Mouse (Mus musculus) naive thymus-derived CD4-positive, alpha-beta T cell, adult 2 months (primary cell): Measurements from ENCODE around the gene Tgfb2.
A peak's percentile ranks its signal among the peaks of the same experiment; 100 is the strongest.

Experiments used
- DNase-seq: peaks from one replicate; pipeline ENCODE4 v3.0.0-alpha.2; 2011; ENCODE audit warnings: low read depth

Tgfb2 gene

GRCm38 (mm10) chr1:186705915-186706248, at the start of gene Tgfb2:
Gene Tgfb2 (minus strand): TSS chr1:186705989.
- DNase-seq, result no peak

DNA sequence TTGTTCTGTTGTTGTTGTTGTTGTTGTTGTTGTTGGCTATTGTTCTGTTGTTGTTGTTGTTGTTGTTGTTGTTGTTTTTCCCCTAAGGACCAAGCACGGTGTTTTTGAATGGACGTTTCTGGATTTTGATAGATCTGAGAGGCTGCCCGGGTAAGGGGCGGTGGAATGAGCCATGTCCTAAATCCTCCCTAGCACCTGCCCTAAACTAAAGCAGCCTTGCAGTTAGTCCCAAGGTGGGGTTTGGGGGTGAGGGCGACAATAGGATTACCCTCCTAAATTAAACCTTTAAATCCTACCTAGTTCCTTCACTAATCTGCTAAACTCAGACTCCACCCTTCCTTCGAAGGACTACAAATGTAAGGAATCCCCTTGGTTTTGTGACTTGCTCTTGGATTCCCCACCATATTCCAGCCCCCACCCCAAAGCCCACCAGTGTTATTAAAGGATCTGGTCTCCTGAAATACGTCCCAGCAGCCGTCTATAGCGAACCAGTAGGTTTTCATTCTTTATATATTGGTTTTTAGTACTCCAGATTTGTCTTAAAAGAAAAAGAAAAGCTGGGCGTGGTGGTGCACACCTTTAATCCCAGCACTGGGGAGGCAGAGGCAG, 44.0 kb upstream of the Tgfb2 start:
- DNase-seq, result peak; percentile 6

- DNase-seq, result peak; percentile 95
These were observed 43.2 kb upstream of the Tgfb2 start, which contains the start of gene Rrp15 for GRCm38 (mm10) chr1:186748724-186749653. Gene Rrp15 (minus strand): TSS chr1:186749358.

DNA sequence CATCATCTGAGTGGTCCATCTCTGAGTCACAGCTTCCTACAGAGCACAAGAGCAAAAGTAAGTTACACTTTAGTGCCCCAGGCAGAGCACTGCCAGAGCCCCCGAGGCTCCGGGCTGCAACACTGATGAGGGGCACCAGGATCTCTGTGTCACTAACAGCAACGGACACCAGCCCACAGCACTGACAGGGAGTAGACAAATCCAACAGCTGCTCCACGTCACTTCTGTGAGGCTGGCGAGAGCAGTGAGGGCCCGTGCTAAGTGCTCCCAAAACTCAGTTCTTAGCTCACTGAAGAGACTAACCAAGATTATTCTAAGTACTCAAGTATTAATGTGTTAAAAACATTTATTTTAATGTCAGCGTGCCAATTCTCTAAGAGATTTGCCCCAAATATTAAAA, 34.0 kb upstream of the Tgfb2 start:
- no peak for DNase-seq

- no peak for DNase-seq
These were observed 29.7 kb upstream of the Tgfb2 start for GRCm38 (mm10) chr1:186735537-186735936.

DNA sequence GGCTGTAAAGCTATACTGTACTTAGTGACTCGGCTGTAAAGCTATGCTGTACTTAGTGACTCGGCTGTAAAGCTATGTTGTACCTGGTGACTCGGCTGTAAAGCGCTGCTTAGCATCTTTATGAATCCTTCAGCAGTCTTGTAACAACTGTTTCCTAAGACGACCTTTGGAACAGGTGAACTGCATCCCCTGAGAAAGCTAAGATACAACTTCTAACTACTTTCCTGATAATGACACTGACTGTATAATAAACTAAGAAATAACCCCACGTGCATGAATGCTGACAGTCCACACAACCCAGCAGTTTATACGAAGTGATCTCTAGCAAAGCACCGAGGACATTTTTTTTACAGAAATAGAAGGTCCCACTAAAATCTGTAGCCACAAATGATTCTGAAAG, 27.3 kb upstream of the Tgfb2 start:
- DNase-seq, result no peak

DNA sequence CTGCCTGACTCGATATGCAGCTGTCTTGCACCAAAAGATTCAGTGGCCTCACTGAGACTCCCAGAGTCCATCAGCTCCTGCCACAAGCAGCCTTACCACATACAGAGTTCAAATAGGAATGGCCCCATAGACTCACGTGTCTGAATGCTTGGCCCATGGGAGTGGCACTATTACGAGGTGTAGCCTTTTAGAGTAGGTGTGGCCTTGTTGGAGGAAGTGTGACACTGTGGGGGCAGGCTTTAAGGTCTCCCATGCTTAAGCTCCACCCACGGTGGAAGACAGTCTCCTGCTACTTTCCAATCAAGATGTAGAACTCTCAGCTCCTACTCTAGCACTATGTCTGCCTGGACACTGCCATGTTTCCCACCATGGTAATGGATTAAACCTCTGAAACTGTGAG, 23.0 kb upstream of the Tgfb2 start:
- no peak for DNase-seq

DNA sequence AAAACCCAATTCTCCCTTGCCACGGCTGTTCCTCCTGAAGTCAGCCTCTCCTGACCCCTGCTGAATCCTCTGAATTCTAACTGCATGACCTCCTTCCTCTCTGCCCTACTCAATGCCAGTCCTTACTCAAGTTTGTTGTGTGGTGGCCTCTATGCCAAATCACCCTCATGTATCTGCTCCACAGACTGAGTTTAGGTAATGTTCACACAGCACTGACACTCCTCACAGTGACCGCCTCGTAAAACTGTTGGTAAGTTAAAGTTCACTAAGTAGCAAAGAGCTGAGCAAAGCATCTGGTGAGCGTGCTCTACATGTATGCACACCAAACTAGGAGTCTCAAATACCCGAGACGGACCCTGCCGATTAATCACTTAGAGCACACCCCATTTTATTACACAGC, 20.3 kb upstream of the Tgfb2 start:
- DNase-seq, result no peak

DNA sequence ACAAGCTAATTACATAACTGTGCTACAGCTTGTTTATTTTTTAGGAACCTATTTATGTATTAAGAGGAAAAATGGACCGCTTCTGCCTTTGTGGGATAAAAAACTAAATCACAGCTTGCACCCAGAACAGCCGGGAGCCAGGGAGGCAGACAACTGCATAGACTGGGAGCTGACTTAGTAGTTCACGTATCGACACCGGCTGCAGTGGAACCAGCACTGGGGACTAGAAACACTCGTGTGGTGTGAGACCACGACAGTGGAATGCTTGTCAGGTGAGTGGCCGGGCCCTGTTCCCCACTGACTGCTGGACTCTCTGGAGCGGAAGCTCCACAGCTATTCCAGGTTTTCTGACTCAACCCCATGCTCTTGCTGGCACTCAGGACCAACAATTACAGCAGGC, 16.5 kb upstream of the Tgfb2 start:
- DNase-seq, result no peak

DNA sequence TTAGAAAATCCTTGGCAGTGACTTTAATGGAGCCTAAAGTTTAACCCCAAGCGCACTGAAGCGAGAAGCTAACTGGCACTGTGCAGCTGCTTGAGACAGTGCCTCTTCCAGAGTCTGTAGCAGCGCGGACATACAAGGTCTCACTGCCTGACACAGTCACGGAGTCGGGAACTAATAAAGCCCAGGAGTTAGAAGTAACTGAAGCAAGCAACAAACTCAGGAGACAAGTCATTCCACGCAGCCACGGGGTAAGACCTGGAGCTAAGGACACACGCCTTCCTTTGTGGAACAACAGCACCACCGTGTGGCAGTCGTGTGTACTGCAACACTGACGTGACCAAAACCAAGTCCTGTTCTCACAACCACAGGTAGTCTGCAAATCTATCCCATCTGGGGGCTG, 16.1 kb upstream of the Tgfb2 start:
- DNase-seq, result peak; percentile 80

GRCm38 (mm10) chr1:186721166-186721565, 15.4 kb upstream of the Tgfb2 start:
- no peak for DNase-seq

DNA sequence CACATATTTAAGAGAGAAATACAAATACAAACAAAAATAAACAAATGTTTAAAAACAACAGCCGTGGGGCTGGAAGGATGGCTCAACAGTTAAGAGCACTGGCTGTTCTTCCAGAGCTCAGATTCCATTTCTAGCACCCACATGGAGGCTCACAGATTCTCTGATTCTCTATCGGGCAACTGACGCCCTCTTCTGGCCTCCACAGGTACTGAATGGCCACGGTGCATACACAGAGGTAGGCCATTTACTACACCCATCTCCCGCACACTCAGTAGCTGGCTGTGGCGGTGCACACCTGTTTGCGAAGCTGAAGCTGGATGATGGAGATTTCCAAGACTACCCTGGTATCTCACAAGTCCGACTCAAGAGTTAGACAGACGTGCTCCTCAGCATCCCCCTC, 13.9 kb upstream of the Tgfb2 start:
- DNase-seq, result peak; percentile 8

DNA sequence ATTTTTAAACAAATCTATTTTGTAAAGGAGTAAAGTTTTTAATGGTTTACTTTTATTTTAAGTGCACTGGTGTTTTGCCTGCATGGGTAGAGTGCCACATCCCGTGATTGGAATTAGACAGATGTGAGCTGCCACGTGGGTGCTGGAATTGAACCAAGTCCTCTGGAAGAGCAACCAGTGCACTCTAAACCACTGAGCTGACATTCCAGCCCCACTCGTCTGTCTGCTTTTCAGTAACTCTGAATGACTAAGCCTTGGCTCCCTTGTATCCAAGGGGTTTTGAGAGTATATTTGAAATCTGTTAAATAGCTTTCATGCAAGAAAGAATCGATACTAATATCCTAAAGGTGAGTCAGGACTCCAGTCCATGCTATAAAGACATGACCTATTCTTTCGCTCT, 13.1 kb upstream of the Tgfb2 start:
- no peak for DNase-seq

GRCm38 (mm10) chr1:186714980-186715896, 9.4 kb upstream of the Tgfb2 start:
- no peak for DNase-seq

- no peak for DNase-seq
These were observed 8.4 kb upstream of the Tgfb2 start for GRCm38 (mm10) chr1:186714215-186714614.

DNA sequence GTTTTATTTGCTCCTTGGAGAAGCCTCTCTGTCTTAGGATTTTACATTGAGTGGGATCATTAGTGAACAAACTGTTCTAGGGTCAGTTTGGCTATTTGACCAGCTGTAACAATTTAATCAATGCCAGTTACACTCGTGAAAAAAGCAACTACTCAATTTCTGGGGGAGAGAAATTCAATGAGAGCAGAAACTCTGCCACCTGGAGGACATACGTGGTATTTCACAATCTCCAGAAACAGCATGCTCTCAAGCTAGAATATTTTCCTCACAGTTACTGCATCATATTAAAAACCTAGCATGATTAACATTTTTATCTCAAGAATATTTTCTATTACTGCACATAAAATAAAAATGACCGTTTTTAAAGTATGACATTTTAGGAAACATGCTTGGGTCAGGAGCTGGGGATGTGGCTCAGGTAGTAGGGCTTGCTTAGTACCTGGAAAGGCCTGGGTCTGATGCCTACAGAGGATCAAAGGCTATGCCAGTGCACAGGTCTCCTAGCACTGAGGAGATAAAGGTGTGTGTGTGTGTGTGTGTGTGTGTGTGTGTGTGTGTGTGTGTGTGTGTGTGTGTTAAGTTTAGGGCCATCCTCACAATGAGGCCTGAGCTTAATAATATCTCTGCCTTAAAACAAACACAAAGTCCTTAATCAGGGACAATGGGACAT, 7.1 kb upstream of the Tgfb2 start:
- peak; percentile 27 for DNase-seq

DNA sequence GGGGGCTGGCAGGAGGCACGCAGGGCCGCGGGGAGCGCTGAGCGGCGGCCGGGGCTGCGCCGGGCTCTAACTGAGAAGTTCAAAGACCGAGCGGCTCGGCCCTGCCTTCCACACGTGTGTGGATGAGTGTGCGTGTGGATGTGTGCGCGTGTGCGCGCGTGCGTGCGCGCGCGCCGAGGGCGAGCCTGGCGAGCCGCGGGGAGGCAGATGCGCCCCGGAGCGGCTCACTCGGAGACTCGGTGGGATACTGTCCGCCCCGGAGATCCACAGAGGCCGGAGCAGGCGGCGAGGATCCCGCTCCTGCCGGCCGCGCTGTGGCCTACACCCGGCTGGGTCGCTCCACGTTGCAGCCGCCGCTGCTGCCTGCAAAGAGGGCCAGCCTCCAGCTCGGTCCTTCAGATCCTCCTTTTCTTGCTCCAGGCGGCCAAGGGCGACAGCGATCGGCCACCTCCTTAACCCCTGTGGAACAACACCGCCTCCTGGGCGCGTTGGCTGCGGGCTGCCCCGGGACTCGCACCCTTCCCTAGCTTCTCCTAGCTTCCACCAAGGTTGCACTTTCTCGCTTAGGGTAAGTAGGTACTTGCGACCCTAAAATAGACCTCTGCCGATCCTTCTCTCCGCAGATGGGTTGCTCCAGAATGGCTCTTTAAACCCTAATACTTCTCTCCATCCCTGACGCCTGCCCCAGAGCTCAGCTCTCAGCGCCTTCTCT, 430 bp downstream of the Tgfb2 start:
- DNase-seq, result no peak

- no peak for DNase-seq
These were observed 1.6 kb downstream of the Tgfb2 start for GRCm38 (mm10) chr1:186703980-186704701.

GRCm38 (mm10) chr1:186703256-186703979, 2.4 kb downstream of the Tgfb2 start:
- no peak for DNase-seq
